Mouse (Mus musculus): Measurements from ENCODE around the gene Sh3kbp1. TPM values are rescaled to one million over a fixed set of nuclear protein-coding genes. Genes with fewer than 3 reads are reported as not detected.
"Not testable (repeated sequence)": the region's sequence is repeated elsewhere in the genome, so short reads cannot be mapped to it uniquely, and the experiment has no call there.

Sh3kbp1 gene
- 49.6 and 50.0 TPM in 2 replicates for polyA plus RNA-seq (2015; fragmentation: Nextera tagmentation; extraction: Ambion mirVana)

DNA sequence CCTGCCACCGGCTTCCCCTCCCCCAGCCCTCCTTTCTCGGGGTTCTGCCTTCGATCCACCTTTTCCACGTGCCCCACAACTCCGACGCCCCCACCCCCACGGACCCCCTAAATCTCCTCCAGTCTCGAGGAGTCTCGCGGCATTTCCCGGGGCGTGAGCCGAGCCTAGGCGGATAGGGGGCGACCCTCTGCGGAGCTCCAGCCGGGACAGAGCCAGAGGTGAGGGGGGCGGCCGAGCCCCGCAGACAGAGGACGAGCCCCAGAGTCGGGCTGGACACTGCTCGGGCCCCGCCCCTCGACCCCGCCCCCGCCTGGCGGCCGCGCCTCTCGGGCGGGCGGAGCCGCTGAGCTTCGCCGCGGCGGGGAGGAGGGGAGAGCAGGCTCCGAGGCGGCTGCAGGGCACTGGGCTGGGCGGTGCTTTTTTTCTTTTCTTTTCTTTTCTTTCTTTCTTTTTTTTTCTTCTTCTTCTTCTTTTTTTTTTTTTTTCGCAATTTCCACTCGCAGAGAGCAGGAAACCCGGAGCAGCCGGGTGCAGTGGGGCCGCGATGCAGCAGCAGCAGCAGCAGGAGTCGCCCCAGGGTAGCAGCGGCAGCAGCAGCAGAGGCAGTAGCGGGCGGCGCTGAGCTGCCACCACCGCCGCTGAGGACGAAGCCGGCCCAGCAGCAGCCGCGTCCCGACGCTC, at the start of gene Sh3kbp1:
Gene Sh3kbp1 (plus strand): TSS at position 366 of the 681 bp plus-strand sequence.
- H3K9me3 ChIP-seq (ENCODE audit: control insufficient read depth, low read length), result no peaks in the 10 kb centered on the region
- H3K27ac ChIP-seq (ENCODE audit: low read depth, low read length), result peak within 1 kb of the TSS; percentile 83
- peak; percentile 84 for ATAC-seq
- H3K4me1 ChIP-seq (ENCODE audit: control insufficient read depth, insufficient read depth, low read depth, low read length), result peaks cover 3% of the 10 kb centered on the region; the same call in 1 of the 2 replicates
- H3K4me3 ChIP-seq (ENCODE audit: low read length), result peak within 1 kb of the TSS; percentile 63
- no peaks in the 10 kb centered on the region for H3K36me3 ChIP-seq (ENCODE audit: control insufficient read depth, insufficient read depth, low read length)
- peak within 1 kb of the TSS; percentile 77 for H3K4me2 ChIP-seq (ENCODE audit: low read length)
- WGBS, result 19% methylated on average over 40 of the region's 60 CpGs
- no peaks in the 10 kb centered on the region for H3K27me3 ChIP-seq (replicated peaks; ENCODE audit: control insufficient read depth, insufficient read depth, low read length)
- H3K9ac ChIP-seq (ENCODE audit: low read depth, low read length), result peak within 1 kb of the TSS; percentile 78

DNA sequence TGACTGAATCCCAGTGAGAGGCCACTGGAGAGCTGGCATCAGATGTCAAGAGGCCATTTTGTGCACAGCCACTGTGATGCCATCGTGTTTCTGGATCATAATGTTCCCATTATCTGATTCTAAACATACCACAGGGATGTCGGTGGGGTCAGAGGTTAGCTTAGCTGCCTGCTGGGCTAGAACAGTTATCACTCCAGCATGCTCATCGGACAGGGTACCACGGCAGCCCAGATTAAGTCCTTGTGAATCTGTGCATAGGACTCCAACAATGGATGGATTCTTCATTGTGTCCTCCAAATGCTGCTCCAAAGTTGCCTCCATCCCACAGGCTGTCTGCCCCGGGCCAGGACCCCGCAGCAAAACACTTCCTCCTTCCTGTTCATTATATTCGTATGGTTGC, 42.3 kb upstream of the Sh3kbp1 start:
- 52% methylated on average over 7 of the region's 7 CpGs for WGBS
- H3K27me3 ChIP-seq (replicated peaks; ENCODE audit: control insufficient read depth, insufficient read depth, low read length); ATAC-seq: not testable (repeated sequence)

DNA sequence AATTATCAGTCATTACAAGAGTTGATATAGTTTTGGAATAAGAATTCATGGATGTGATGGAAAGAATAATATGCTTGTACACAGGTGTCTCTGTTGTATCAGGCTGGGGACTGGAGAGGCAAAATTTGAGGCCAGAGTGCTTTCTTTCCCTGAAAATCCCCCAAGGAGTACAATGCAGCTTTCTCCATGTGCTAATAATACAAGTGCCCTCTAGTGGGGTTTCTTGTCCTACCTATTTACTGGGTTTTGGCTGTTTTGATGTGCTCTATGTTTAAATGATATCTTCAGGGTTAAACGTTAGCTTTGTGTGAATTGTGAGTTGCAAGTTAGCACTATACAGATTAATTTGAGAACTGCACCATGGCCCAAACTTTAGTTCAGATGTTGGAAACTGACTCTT, 35.4 kb upstream of the Sh3kbp1 start:
- H3K27ac ChIP-seq (ENCODE audit: low read depth, low read length), result no peak overlapping the region
- H3K27me3 ChIP-seq (replicated peaks; ENCODE audit: control insufficient read depth, insufficient read depth, low read length), result no peaks in the 10 kb centered on the region
- H3K36me3 ChIP-seq (ENCODE audit: control insufficient read depth, insufficient read depth, low read length), result no peaks in the 10 kb centered on the region; the same call in 1 of the 2 replicates
- ATAC-seq, result no peak
- H3K9me3 ChIP-seq (ENCODE audit: control insufficient read depth, low read length), result no peaks in the 10 kb centered on the region
- no peak overlapping the region for H3K9ac ChIP-seq (ENCODE audit: low read depth, low read length)
- H3K4me3 ChIP-seq (ENCODE audit: low read length), result no peak overlapping the region
- no peak overlapping the region for H3K4me2 ChIP-seq (ENCODE audit: low read length)
- WGBS, result 65% methylated on average over 1 of the region's 1 CpGs
- no peaks in the 10 kb centered on the region for H3K4me1 ChIP-seq (ENCODE audit: control insufficient read depth, insufficient read depth, low read depth, low read length)

More for the DNA sequence above, 42.3 kb upstream of the Sh3kbp1 start:
- H3K4me1 ChIP-seq (ENCODE audit: control insufficient read depth, insufficient read depth, low read depth, low read length); H3K9me3 ChIP-seq (ENCODE audit: control insufficient read depth, low read length); H3K27ac ChIP-seq (ENCODE audit: low read depth, low read length); H3K36me3 ChIP-seq (ENCODE audit: control insufficient read depth, insufficient read depth, low read length); H3K4me2 ChIP-seq (ENCODE audit: low read length); H3K4me3 ChIP-seq (ENCODE audit: low read length); H3K9ac ChIP-seq (ENCODE audit: low read depth, low read length): not testable (repeated sequence)

DNA sequence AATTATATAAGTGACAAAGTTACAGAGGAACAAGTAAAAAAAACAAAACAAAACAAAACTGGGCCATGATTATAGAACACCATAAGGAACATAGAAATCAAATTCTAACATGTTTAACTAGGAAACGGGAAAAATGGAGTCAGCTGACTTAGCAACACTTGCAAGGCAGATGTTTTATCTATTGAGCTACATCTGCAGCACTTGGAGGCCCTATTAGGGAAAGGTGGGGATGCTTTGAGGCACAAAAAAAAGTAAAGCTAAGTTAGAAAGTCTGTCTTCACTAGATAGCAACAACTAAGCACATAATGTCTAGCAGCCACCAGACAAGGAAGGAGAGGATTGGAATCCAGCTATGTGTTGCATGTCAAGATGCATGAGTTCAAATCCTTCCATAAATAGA, 29.6 kb upstream of the Sh3kbp1 start:
- H3K27ac ChIP-seq (ENCODE audit: low read depth, low read length), result no peak overlapping the region
- no peak overlapping the region for H3K9ac ChIP-seq (ENCODE audit: low read depth, low read length)
- no peaks in the 10 kb centered on the region for H3K36me3 ChIP-seq (ENCODE audit: control insufficient read depth, insufficient read depth, low read length)
- no peaks in the 10 kb centered on the region for H3K27me3 ChIP-seq (replicated peaks; ENCODE audit: control insufficient read depth, insufficient read depth, low read length)
- 77% methylated on average over 1 of the region's 1 CpGs for WGBS
- no peaks in the 10 kb centered on the region for H3K9me3 ChIP-seq (ENCODE audit: control insufficient read depth, low read length)
- no peak overlapping the region for H3K4me3 ChIP-seq (ENCODE audit: low read length)
- H3K4me2 ChIP-seq (ENCODE audit: low read length), result no peak overlapping the region
- no peaks in the 10 kb centered on the region for H3K4me1 ChIP-seq (ENCODE audit: control insufficient read depth, insufficient read depth, low read depth, low read length)
- ATAC-seq, result no peak

DNA sequence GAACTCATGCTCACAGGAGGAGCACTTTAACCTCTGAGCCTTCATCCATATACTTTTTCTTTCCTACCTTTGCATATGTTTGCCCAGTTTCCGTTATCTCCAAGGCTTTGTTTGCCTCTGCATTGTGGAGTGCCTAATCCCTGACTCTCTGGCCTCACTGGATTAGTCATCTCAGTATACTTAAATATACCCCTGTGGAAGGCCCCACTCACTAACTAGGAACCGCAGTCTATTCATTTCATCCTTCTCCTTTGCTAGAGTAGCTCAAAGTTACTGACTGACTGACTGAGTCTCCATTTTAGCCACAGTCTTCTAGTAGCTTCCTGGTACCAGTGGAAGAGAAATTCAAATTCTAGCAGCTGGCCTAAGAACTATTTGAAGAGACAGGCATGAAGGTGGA, 22.2 kb upstream of the Sh3kbp1 start:
- H3K9ac ChIP-seq (ENCODE audit: low read depth, low read length), result no peak overlapping the region
- H3K27ac ChIP-seq (ENCODE audit: low read depth, low read length), result no peak overlapping the region
- no peaks in the 10 kb centered on the region for H3K9me3 ChIP-seq (ENCODE audit: control insufficient read depth, low read length)
- H3K4me1 ChIP-seq (ENCODE audit: control insufficient read depth, insufficient read depth, low read depth, low read length), result no peaks in the 10 kb centered on the region
- H3K36me3 ChIP-seq (ENCODE audit: control insufficient read depth, insufficient read depth, low read length), result no peaks in the 10 kb centered on the region
- no peaks in the 10 kb centered on the region; the same call in 1 of the 2 replicates for H3K27me3 ChIP-seq (replicated peaks; ENCODE audit: control insufficient read depth, insufficient read depth, low read length)
- no peak for ATAC-seq
- WGBS, result 77% methylated on average over 2 of the region's 2 CpGs
- no peak overlapping the region for H3K4me2 ChIP-seq (ENCODE audit: low read length)
- H3K4me3 ChIP-seq (ENCODE audit: low read length), result no peak overlapping the region

DNA sequence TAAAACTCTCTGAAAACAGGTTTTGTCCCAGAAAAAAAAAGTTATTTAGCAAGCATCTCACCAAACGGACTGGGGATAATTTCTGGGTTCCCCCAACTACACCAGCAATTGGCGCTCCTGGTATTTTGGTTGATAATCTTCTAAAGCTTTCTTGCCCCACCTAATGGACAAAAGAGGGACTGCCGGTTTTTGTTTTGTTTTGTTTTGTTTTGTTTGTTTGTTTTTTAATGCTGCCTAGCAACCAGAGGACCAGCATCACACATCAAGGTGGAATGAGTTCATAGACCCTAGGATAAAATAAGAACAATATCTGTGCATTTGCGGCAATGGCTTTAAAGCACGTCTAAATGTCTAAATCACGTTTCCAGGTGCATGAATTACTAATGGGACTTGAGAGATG, 20.1 kb upstream of the Sh3kbp1 start:
- H3K9ac ChIP-seq (ENCODE audit: low read depth, low read length), result no peak overlapping the region

DNA sequence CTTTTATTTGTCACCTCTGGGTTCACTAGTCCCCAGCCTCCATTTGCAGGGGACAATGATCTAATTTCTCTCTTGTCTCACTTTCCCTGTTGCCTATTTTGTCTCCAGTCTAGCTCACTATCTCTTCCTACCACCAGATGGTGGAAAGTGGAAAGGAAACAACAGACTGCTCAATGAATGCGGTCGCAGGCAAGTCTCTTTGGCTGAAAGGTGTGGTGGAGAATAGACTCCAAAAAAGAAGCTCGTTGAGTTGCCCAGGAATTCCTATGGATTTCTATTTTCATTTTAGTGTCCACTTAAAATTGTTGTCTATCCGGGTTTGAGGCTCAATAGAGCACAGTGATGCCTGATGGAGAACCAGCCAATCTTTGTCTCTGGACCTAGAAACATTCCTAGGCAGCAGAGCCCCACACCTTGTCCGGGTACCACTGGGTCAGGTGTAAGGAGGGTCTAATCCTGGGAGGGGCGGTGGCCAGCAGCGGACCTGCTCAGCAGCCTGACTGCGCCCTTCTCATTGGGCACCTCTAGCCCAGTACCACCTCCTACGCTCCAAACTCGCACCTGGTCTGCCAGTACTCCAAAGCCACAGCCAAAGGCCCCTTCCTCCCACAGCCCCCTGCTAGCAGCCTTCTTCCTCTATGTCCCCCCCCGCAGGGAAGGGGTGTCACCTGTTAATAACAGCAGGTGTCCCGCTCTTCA, 715 bp upstream of the Sh3kbp1 start:
- no peaks in the 10 kb centered on the region for H3K9me3 ChIP-seq (ENCODE audit: control insufficient read depth, low read length)
- H3K36me3 ChIP-seq (ENCODE audit: control insufficient read depth, insufficient read depth, low read length), result no peaks in the 10 kb centered on the region
- no peaks in the 10 kb centered on the region for H3K27me3 ChIP-seq (replicated peaks; ENCODE audit: control insufficient read depth, insufficient read depth, low read length)
- H3K4me2 ChIP-seq (ENCODE audit: low read length), result peak overlapping the region; percentile 77
- peak; percentile 70 for ATAC-seq
- WGBS, result 29% methylated on average over 10 of the region's 12 CpGs
- H3K9ac ChIP-seq (ENCODE audit: low read depth, low read length), result peak overlapping the region; percentile 78
- peak overlapping the region; percentile 63 for H3K4me3 ChIP-seq (ENCODE audit: low read length)
- peaks cover 3% of the 10 kb centered on the region; the same call in 1 of the 2 replicates for H3K4me1 ChIP-seq (ENCODE audit: control insufficient read depth, insufficient read depth, low read depth, low read length)
- H3K27ac ChIP-seq (ENCODE audit: low read depth, low read length), result peak overlapping the region; percentile 83

More for the DNA sequence above, 20.1 kb upstream of the Sh3kbp1 start:
- no peaks in the 10 kb centered on the region for H3K4me1 ChIP-seq (ENCODE audit: control insufficient read depth, insufficient read depth, low read depth, low read length)
- no peaks in the 10 kb centered on the region; the same call in 1 of the 2 replicates for H3K27me3 ChIP-seq (replicated peaks; ENCODE audit: control insufficient read depth, insufficient read depth, low read length)
- H3K27ac ChIP-seq (ENCODE audit: low read depth, low read length), result no peak overlapping the region
- H3K9me3 ChIP-seq (ENCODE audit: control insufficient read depth, low read length), result no peaks in the 10 kb centered on the region
- no peak overlapping the region for H3K4me3 ChIP-seq (ENCODE audit: low read length)
- ATAC-seq, result no peak
- no peaks in the 10 kb centered on the region for H3K36me3 ChIP-seq (ENCODE audit: control insufficient read depth, insufficient read depth, low read length)
- H3K4me2 ChIP-seq (ENCODE audit: low read length), result no peak overlapping the region
- 42% methylated on average over 6 of the region's 6 CpGs for WGBS

DNA sequence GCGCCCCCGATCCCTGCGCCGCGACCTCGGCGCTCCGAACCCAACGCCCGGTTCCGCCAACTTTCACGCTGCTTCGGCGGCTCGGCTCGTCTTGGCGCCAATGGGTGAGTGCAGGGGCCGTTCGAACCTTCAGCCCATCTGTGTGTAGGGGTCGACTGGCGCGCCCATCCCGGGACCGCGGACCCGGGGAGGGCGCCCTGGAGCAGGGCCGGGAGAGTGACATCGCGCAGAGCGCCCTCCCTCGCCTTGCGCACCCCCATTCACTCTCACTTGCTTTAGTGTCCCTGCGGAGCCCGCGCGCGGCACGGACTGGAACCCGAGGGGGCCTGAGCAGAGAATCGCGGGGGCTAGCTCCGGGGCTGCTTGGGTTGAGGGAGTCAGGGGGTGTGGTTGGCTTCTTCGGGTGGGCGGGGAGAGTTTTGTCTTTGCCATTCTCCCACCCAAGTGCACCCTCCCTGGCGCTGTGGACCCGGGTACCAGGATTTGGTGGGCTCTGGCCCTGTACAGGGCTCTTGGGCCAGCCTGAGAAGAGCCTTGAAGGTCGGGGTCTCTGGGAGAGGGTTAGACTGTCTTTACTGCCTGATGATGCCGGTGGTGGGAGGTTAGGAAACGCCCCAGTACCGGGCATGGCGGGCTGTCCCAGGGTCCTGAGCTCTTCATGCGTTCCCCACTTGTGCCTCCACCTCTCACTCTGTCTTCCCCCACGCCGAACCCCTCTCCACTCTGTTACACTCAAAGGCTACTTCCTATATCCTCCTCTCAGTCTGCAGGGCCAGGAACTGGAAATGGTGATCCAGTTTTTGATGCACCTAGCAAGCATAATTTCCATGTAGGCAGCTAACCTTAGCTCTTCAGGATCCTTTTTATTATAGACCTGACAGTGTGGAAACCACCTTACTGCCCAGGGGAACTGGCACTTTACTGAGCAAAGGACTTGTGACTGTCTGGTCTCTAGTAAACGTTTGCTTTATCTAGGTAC, 805 bp downstream of the Sh3kbp1 start:
- no peaks in the 10 kb centered on the region for H3K27me3 ChIP-seq (replicated peaks; ENCODE audit: control insufficient read depth, insufficient read depth, low read length)
- peak overlapping the region; percentile 58 for H3K4me2 ChIP-seq (ENCODE audit: low read length)
- peak overlapping the region; percentile 83 for H3K27ac ChIP-seq (ENCODE audit: low read depth, low read length)
- WGBS, result 22% methylated on average over 49 of the region's 56 CpGs
- H3K36me3 ChIP-seq (ENCODE audit: control insufficient read depth, insufficient read depth, low read length), result no peaks in the 10 kb centered on the region
- H3K4me3 ChIP-seq (ENCODE audit: low read length), result peak overlapping the region; percentile 63
- H3K4me1 ChIP-seq (ENCODE audit: control insufficient read depth, insufficient read depth, low read depth, low read length), result peaks cover 3% of the 10 kb centered on the region; the same call in 1 of the 2 replicates
- ATAC-seq, result peak; percentile 74
- H3K9ac ChIP-seq (ENCODE audit: low read depth, low read length), result peak overlapping the region; percentile 78
- H3K9me3 ChIP-seq (ENCODE audit: control insufficient read depth, low read length), result no peaks in the 10 kb centered on the region

Measured in hindbrain, embryonic 16.5 days (tissue).